Mouse (Mus musculus): ENCODE results near the gene Ptges3l. TPM values are rescaled to one million over a fixed set of nuclear protein-coding genes. Genes with fewer than 3 reads are reported as not detected.
"Not testable (repeated sequence)": the region's sequence is repeated elsewhere in the genome, so short reads cannot be mapped to it uniquely, and the experiment has no call there.

Ptges3l gene
- polyA plus RNA-seq, 1 experiment from 2014 or later = 4.0 TPM

DNA sequence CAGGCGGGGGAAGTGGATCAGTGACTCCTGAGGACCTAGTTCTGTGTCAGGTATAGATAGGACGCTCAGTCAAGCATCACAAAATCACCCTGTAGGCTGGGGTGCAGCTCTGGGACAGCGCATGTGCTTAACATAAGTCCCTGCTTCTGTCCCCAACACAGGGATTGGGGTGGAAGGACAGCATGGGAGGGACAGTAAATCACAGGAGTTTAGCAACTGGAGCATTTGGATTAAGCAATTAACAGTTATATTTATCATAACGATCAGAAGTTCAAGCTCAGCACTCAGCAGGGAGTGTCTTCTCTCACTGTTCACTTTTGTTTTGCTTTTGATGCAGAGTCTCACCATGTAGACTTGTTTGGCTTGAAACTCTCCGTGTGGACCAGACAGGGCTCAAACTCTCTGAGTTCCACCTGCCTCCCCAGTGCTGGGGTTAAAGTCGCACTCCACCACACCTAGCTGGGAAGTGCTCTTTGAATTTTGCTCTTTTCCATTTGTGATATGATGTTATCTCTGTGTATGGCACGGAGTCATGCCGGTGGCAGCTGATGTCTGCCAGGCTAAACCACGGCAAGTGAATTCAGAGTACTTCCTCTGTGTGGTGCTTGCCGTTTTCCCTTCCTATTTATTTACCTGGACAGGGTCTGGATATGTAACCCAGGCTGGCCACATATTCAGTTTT is 27.1 kb upstream of the Ptges3l start:
- no peaks in the 10 kb centered on the region; the same call in 1 of the 2 replicates for H3K4me1 ChIP-seq (replicated peaks)
- H3K4me3 ChIP-seq = no peak overlapping the region

DNA sequence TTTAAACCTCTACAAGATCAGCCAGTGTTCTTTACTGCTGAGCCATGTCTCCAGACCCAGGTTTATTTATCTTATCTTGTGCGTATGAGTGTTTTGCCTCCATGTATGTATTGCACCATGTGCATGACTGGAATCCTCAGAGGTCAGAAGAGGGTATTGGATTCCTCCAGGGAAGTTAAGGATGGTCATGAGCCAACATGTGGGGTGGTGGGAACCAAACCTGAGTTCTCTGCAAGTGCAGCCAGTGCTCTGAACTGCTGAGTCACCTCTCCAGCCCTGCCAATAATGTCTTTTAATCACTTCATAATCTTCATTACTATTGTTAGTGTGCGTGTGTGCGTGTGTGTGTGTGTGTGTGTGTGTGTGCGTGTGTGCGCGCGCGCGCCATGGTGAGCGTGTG is 26.4 kb upstream of the Ptges3l start:
- H3K27me3 ChIP-seq = no peaks in the 10 kb centered on the region
- H3K9me3 ChIP-seq = no peaks in the 10 kb centered on the region
- H3K4me2 ChIP-seq = no peak overlapping the region
- no peaks in the 10 kb centered on the region; the same call in 1 of the 2 replicates for H3K4me1 ChIP-seq (replicated peaks)
- H3K36me3 ChIP-seq = 0 out of 2 replicates have a peak, but pooled peaks cover 1% of the 10 kb centered on the region
- H3K9ac ChIP-seq = no peak overlapping the region
- 93% methylated on average over 10 of the region's 10 CpGs for WGBS
- no peak overlapping the region for H3K27ac ChIP-seq (replicated peaks)
- no peak for ATAC-seq (ENCODE audit: low FRiP score, low read depth)
- H3K4me3 ChIP-seq = no peak overlapping the region

More for the DNA sequence above, 27.1 kb upstream of the Ptges3l start:
- Histone ChIP-seq H3K9me3 (no peaks in the 10 kb centered on the region), H3K27ac (replicated peaks) (no peak overlapping the region), H3K4me2 (no peak overlapping the region), H3K9ac (no peak overlapping the region), H3K27me3 (no peaks in the 10 kb centered on the region), H3K36me3 (peaks cover 8% of the 10 kb centered on the region; the same call in 1 of the 2 replicates)
- no peak for ATAC-seq (ENCODE audit: low FRiP score, low read depth)
- WGBS = 77% methylated on average over 10 of the region's 10 CpGs

- no peak overlapping the region for H3K27ac ChIP-seq (replicated peaks)
- no peaks in the 10 kb centered on the region for H3K9me3 ChIP-seq
- H3K4me2 ChIP-seq = no peak overlapping the region
- H3K27me3 ChIP-seq = no peaks in the 10 kb centered on the region
- WGBS = 84% methylated on average over 3 of the region's 3 CpGs
- no peaks in the 10 kb centered on the region; the same call in 1 of the 2 replicates for H3K4me1 ChIP-seq (replicated peaks)
- no peaks in the 10 kb centered on the region for H3K36me3 ChIP-seq
- H3K9ac ChIP-seq = no peak overlapping the region
- ATAC-seq (ENCODE audit: low FRiP score, low read depth) = no peak
- H3K4me3 ChIP-seq = no peak overlapping the region
These were observed 25.3 kb upstream of the Ptges3l start for GRCm38 (mm10) chr11:101450394-101450793.

GRCm38 (mm10) chr11:101449596-101449995 is 24.5 kb upstream of the Ptges3l start:
- WGBS = 81% methylated on average over 4 of the region's 4 CpGs
- not testable (repeated sequence) for H3K9ac ChIP-seq; H3K4me3 ChIP-seq; H3K36me3 ChIP-seq; H3K4me1 ChIP-seq (replicated peaks); H3K9me3 ChIP-seq; H3K27ac ChIP-seq (replicated peaks); ATAC-seq (ENCODE audit: low FRiP score, low read depth); H3K4me2 ChIP-seq; H3K27me3 ChIP-seq

DNA sequence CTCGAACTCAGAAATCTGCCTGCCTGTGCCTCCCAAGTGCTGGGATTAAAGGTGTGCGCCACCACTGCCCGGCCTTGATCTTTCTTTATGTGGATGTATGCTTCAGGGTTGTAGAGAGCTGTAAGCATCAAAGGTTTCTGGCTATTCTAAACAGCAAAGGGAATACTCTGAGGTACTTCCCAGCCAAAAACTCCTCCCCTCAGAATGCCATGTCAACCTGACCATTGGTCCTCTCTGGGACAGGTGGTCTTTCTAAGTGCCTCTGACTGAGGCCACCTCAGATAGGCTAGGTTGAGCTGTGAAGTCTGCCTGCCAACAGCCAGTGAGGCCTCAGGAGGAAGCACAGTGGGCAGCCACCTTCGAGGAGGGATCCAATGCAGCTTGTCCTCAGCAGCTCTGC is 23.8 kb upstream of the Ptges3l start:
- ATAC-seq (ENCODE audit: low FRiP score, low read depth) = no peak
- H3K27me3 ChIP-seq = no peaks in the 10 kb centered on the region
- peaks cover 7% of the 10 kb centered on the region for H3K4me1 ChIP-seq (replicated peaks)
- WGBS = 86% methylated on average over 4 of the region's 4 CpGs
- no peak overlapping the region for H3K4me3 ChIP-seq
- H3K9me3 ChIP-seq = no peaks in the 10 kb centered on the region
- peaks cover 13% of the 10 kb centered on the region for H3K36me3 ChIP-seq
- H3K4me2 ChIP-seq = peak overlapping the region; percentile 13; the same call in 1 of the 2 replicates
- H3K9ac ChIP-seq = no peak overlapping the region
- no peak overlapping the region for H3K27ac ChIP-seq (replicated peaks)

GRCm38 (mm10) chr11:101448274-101448746 is 23.2 kb upstream of the Ptges3l start, which contains the start of gene Ifi35:
Ifi35 (plus strand) TSS chr11:101448407.
- peak within 1 kb of the TSS; percentile 13; the same call in 1 of the 2 replicates for H3K4me2 ChIP-seq
- ATAC-seq (ENCODE audit: low FRiP score, low read depth) = no peak
- WGBS = 41% methylated on average over 10 of the region's 10 CpGs
- H3K9me3 ChIP-seq = no peaks in the 10 kb centered on the region
- H3K4me1 ChIP-seq (replicated peaks) = peaks cover 13% of the 10 kb centered on the region
- no peaks in the 10 kb centered on the region for H3K27me3 ChIP-seq
- peaks cover 17% of the 10 kb centered on the region for H3K36me3 ChIP-seq
- no peak within 1 kb of the TSS for H3K27ac ChIP-seq (replicated peaks)
- H3K9ac ChIP-seq = no peak within 1 kb of the TSS
- H3K4me3 ChIP-seq = peak within 1 kb of the TSS; percentile 20

DNA sequence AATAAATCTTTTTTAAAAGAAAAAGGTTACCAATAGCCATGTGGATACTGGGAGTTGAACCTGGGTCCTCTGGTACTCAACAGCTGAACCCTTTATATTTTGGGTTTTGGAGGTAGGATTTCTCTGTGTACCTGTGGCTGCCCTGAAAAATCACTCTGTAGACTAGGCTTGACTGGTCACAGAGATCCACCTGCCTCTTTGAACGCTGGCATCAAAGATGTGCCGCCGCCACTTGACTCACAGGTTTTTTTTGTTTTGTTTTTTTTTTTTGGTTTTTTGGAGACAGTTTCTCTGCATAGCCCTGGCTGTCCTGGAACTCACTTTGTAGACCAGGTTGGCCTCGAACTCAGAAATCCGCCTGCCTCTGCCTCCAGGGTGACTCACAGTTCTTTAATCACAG is 22.7 kb upstream of the Ptges3l start:
- no peak for ATAC-seq (ENCODE audit: low FRiP score, low read depth)
- WGBS = 92% methylated on average over 5 of the region's 5 CpGs

GRCm38 (mm10) chr11:101446860-101447259 is 21.7 kb upstream of the Ptges3l start:
- Histone ChIP-seq H3K36me3 (peaks cover 17% of the 10 kb centered on the region), H3K4me1 (replicated peaks) (peaks cover 18% of the 10 kb centered on the region)
- not testable (repeated sequence) for H3K27me3 ChIP-seq; H3K9me3 ChIP-seq; H3K4me3 ChIP-seq; H3K27ac ChIP-seq (replicated peaks); ATAC-seq (ENCODE audit: low FRiP score, low read depth); H3K4me2 ChIP-seq; H3K9ac ChIP-seq
- WGBS = 93% methylated on average over 8 of the region's 8 CpGs

More for the DNA sequence above, 22.7 kb upstream of the Ptges3l start:
- Histone ChIP-seq H3K27ac (replicated peaks) (no peak overlapping the region), H3K4me2 (no peak overlapping the region), H3K4me1 (replicated peaks) (peaks cover 18% of the 10 kb centered on the region), H3K9me3 (no peaks in the 10 kb centered on the region), H3K9ac (no peak overlapping the region), H3K4me3 (no peak overlapping the region), H3K36me3 (peaks cover 17% of the 10 kb centered on the region), H3K27me3 (no peaks in the 10 kb centered on the region)

GRCm38 (mm10) chr11:101446319-101446718 is 21.2 kb upstream of the Ptges3l start:
- Histone ChIP-seq H3K36me3 (peaks cover 17% of the 10 kb centered on the region), H3K4me1 (replicated peaks) (peaks cover 18% of the 10 kb centered on the region), H3K27ac (replicated peaks) (no peak overlapping the region), H3K4me2 (no peak overlapping the region), H3K4me3 (no peak overlapping the region), H3K27me3 (no peaks in the 10 kb centered on the region), H3K9me3 (no peaks in the 10 kb centered on the region), H3K9ac (no peak overlapping the region)
- WGBS = 80% methylated on average over 1 of the region's 1 CpGs
- ATAC-seq (ENCODE audit: low FRiP score, low read depth) = no peak

GRCm38 (mm10) chr11:101442760-101443159 is 17.6 kb upstream of the Ptges3l start:
- H3K4me3 ChIP-seq = peak overlapping the region; percentile 86
- ATAC-seq (ENCODE audit: low FRiP score, low read depth) = no peak
- H3K27ac ChIP-seq (replicated peaks) = peak overlapping the region; percentile 92
- peak overlapping the region; percentile 93 for H3K4me2 ChIP-seq
- no peaks in the 10 kb centered on the region for H3K9me3 ChIP-seq
- no peaks in the 10 kb centered on the region for H3K27me3 ChIP-seq
- peaks cover 17% of the 10 kb centered on the region for H3K36me3 ChIP-seq
- H3K4me1 ChIP-seq (replicated peaks) = peaks cover 18% of the 10 kb centered on the region
- under 1% methylated on average over 14 of the region's 14 CpGs for WGBS
- peak overlapping the region; percentile 94 for H3K9ac ChIP-seq

GRCm38 (mm10) chr11:101442127-101442693 is 17.1 kb upstream of the Ptges3l start, which contains the start of gene Rpl27:
Rpl27 (plus strand) TSS chr11:101442298.
- 0% methylated on average over 42 of the region's 42 CpGs for WGBS
- Histone ChIP-seq H3K9ac (peak within 1 kb of the TSS; percentile 94), H3K4me1 (replicated peaks) (peaks cover 18% of the 10 kb centered on the region), H3K4me3 (peak within 1 kb of the TSS; percentile 86), H3K4me2 (peak within 1 kb of the TSS; percentile 93), H3K27me3 (no peaks in the 10 kb centered on the region), H3K9me3 (no peaks in the 10 kb centered on the region), H3K36me3 (peaks cover 17% of the 10 kb centered on the region), H3K27ac (replicated peaks) (peak within 1 kb of the TSS; percentile 92)
- peak; percentile 98 for ATAC-seq (ENCODE audit: low FRiP score, low read depth)

- 40% methylated on average over 15 of the region's 15 CpGs for WGBS
- Histone ChIP-seq H3K27ac (replicated peaks) (0 out of 2 replicates have a peak overlapping the region, but pooled peaks have one; percentile 53), H3K4me2 (peak overlapping the region; percentile 49), H3K4me1 (replicated peaks) (peaks cover 18% of the 10 kb centered on the region), H3K4me3 (peak overlapping the region; percentile 29), H3K36me3 (peaks cover 17% of the 10 kb centered on the region)
- H3K9ac ChIP-seq; H3K9me3 ChIP-seq; ATAC-seq (ENCODE audit: low FRiP score, low read depth); H3K27me3 ChIP-seq: not testable (repeated sequence)
These were observed 16.5 kb upstream of the Ptges3l start for GRCm38 (mm10) chr11:101441450-101442126.
